Mouse (Mus musculus) embryo, embryonic 9.5 days (tissue): ENCODE measurements around the gene Slc12a1.
"Not testable (repeated sequence)": the region's sequence is repeated elsewhere in the genome, so short reads cannot be mapped to it uniquely, and the experiment has no call there.

ENCODE experiments used
- DNase-seq: peaks from one replicate; pipeline ENCODE4 v3.0.0-alpha.2; 2017; ENCODE audit errors: extremely low spot score

Slc12a1 gene

DNA sequence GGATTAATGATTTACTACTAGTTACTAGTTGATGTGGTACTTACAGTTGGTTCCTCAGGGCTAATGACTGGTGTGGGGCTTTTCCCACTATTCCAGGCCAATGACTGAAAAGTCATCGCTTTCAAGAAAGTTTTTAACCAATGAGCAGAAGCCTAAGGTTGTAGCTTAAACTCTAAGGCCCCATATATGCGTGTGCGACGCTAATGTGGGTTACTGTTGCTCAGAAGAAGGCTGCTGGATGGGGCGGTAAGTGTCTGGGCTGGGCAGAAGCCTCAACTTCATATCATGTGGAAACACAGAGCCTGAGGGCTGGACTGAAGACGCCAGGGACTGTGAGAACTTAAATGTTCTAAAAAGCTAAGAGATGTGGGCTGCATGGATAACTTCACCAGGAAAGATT lies at the start of gene Slc12a1:
Slc12a1 (plus strand) TSS at position 118 of the 400 bp plus-strand sequence.
- DNase-seq: no peak

DNA sequence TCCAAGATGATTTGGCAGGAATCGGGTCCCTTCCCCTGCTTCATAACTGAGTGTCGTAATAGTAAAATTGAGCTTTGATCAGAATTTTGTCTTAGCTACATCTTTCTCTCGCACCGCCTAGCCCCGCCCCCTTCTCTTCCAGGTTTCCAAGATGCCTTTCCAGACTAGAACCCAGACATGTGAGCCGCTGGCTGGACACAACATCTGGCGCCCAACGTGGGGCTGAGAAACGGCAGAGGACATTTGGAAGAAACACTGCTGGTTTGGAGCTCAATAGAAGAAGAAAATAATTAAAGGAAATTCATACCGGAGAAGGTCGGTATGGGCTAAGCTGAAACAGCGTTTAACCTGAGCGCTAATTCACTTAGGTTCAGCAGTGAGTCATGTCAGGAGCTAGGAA lies 47.8 kb upstream of the Slc12a1 start:
- DNase-seq: not testable (repeated sequence)

DNA sequence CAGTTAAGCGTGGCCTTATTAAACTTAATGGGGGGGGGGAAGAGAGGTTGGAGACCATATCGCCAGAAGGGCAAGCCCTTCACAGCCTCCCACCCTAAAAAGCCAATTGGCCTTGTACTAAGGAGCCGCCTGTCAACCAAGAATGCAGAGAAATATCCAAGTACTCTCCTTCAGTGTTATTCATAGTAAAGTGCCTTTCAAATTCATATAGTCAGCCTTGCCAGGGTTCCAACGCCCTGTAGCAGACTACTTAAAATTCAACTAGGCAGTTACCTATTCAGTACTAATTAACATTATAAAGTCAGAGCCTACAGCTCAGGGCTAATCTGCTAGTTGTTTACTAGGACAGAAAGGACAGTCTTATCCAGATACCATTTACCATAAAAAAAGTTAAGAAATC lies 45.8 kb upstream of the Slc12a1 start:
- DNase-seq: not testable (repeated sequence)

DNA sequence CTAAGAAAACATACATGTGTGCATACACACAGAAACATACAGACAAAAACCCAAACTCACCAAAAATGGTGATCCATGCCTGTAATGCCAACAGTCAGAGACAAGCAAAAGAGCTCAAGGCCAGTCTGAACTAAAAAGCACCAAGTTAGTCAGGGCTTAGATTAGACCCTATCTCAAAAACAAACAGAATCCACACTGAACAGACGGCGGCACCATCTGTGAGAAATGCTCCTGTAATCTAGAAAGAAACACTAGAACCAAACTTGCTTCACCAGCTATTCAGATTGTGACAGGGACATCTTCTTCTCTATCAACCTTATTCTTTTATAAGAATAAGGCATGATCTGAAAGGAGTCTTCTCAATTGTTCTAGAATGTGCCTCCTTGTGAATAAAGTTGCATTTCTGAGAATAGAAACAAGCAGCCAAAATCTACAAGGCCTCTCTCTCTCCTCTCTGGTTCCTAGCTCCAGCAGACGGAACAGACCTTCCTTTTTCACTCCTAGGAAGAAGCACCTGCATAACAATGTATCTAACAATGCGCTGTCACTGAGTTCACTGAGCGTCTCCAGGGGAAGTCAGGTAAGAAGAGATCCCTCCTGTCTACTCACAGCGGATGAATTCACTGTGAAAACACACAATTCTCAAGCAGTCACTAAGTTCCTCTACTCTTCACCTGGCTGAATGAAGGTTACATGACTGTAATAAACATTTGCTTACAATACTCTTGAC lies 32.8 kb upstream of the Slc12a1 start:
- DNase-seq: no peak

DNA sequence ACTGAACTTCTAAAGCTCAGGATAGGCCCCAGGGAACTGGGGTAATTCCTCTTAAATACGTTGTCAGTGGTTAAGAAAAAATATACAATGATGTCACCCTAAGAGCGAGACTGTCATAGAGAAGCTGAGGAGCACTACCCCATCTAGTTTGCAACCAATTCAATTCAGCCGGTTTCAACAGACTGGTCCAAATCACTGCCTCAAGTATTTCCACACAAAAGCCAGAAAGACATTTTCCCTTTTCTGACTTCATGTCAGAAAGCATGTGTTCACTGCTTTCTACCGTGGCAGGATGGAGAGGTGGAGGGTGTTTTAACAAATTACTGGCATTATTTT lies 30.0 kb upstream of the Slc12a1 start:
- no peak for DNase-seq

DNA sequence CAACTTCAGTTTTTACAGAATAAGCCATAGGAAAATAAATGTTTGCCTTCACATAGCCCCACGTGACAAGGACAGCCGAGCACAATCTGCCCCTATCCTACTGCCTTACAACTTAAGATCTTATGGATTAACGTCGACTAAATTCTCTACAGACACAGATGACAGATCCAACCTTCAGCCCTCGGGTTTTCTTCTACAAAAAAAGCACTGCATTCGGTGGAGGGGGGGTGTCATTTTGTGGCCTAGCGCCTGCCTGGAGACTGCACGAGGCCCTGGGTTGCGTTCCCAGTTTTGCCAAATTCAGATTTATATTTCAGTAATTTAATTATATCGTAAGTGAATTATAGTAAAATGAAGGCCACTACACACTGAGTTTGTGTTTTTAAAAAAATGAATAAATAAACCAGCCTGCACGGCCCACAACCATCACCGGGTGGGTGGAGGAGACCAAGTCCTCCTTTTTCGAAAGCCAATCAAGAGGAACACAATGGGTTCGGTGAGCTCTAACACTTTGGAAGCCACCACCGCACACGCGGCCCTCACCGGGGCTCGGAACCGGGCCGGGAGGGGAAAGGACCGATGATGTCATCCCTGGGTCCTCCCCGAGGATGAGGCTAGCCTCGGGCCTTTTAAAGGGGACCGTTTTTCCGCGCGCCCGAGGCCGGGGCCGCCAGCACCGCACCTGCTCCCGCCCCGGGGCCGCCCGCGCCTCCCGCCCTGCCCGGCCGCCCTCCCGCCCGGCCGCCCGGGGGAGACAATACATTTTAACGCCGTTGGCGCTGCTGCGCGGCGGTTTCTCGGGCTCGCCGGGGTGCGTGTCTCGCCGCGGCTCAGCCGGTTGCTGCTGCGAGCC lies 29.5 kb upstream of the Slc12a1 start:
- peak; percentile 52 for DNase-seq

DNA sequence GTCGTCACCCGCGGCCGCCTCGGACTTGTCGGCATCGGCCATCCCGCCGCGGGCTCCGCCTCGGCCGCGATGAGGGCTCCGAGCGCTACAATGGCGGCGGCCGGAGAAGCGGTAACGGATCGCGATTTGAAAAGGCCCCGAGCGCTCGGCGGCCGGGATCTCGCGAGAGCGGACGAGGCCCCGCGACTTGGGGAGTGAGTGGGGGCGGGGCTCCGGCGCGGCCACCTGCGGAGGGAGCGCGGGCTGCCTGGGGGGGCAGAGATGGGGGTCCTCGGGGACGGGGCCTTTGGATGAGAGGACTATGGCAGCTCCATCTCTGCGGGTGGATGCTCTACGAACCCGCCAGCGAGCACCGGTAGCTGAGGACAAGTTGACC lies 28.8 kb upstream of the Slc12a1 start, which contains the start of gene Myef2:
Myef2 (minus strand) TSS at position 185 of the 376 bp plus-strand sequence.
- peak; percentile 89 for DNase-seq

DNA sequence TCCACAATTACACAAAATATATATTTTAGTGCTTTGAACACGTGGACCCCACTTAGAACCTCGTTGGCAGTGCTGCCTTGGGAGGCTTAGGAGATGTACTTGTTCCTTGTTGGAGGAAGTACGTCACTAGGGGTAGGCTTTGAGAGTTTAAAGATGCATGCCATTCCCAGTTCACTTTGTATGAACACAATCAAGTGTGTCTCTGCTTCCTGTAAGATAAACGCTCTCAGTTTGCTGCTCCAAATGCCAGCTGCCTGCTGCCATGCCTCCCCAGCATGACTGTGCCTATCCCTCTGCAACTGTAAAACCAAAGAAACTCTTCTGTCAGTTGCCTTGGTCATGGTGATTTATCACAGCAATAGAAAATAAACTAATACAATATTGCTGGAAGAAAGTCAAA lies 26.5 kb upstream of the Slc12a1 start:
- DNase-seq: no peak

DNA sequence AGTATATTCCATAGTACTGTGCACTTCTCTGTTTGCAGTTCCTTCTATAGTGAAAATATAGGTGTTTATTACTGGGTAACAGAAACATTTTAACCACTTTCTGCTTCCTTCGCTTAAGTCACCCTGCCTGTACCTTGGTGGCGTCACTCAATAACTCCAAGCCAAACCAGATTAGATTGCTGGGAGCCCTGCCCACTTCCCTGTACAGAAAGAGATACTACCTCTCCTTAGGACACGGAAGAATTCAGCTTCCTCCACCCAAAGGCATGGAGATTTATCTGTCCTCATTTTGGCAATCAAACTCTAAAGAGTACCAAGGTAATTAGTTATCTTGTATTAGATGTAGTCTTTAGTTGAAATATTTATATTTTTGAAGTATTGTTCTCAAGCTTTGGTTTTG lies 25.5 kb upstream of the Slc12a1 start:
- no peak for DNase-seq

DNA sequence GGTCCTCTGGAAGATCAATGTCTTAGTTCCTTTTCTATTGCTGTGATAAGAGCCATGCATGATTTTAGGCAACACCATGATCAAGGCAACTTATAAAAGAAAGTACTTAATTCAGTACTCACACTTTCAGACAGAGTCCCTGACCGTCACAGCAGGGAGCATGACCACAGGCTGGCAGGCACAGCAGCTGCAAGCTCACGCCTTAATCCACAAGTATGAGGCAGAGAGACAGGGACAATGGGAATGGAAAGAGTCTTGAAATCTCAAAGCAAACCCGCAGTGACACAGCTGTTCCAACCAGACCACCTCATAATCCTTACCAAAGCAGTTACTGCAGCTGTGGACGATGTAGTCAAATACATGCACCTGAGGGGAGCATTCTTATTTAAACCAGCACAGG lies 18.2 kb upstream of the Slc12a1 start:
- no peak for DNase-seq

DNA sequence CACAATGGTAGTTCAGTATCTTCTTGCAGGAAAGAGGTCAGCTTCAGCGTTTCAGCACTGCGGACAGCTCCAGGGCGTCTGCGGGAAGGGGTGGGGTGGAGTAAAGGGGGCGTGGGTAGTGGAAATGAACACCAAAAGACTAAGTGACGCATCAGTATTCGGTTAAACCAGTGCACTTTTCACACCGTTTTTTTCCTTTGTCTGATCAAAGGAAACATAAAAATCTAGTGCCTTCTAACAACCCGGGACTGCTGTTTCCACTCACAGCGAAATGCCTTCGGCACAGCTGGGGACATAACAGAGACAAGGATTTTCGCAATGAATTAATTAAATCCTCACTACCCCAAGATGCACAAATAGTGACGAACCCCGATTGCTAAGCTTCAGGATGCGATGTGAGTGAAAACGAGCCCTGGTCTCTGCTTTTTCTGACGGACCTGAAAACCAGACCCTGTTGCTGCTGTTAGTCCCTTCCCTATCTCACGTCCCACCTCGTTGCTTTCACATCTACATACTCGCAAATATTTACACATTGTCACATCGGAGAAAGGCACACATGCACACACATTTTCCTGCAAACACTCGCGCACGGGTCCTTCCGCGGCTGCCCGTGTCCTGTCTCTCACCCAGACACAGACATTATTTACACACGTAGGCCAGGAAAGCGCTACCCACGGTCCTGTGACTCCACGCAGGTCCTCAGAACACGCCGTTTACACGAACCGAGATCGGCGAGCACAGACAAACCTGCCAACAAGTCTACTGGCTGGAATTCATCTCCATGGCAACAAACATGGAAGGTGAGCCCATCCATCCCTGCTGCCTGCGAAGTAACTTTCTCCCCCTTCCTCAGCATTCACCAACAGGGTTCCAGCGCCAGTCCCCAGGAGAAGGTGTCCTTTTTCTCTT lies 16.1 kb upstream of the Slc12a1 start, which contains the start of gene Ctxn2:
Ctxn2 (plus strand) TSS at position 790 of the 909 bp plus-strand sequence.
- peak; percentile 86 for DNase-seq

DNA sequence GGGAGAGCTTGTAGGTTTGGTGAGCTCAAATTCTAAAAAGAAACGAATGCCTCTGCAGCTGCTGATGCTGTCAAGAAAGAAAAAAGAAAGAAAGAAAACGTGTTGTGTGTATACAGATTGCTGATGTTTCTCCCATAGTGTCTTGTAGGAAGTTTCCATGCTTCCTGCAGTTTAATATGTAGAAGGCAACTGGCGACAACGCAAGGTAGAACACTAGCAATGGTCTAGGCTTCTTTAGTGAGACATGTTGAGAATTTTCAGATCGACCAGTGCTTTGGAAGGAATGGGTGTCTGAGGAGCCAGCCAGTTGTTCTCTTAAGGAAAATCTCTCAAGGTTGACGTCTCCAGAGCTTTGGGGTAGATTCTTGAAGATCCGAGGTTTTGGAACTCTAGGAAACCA lies 15.5 kb upstream of the Slc12a1 start:
- no peak for DNase-seq

DNA sequence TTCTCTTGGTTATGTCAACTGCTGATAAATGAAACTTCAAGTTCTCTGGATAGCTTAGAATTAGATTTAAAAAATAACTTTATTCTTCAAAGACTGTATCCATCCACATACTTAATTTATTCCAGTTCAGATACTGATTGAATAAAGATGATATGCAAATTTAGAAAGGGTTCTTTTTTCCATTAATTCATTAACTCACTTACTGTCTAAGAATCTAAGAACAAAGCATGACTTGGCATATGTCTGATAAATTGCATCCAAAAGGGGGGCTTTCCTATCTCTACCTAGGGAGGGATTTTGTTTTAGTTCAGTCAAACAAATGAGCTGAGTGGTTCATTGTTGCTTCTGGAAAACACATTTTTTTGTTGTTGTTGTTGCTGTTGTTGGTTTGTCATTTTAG lies 10.0 kb upstream of the Slc12a1 start:
- no peak for DNase-seq

DNA sequence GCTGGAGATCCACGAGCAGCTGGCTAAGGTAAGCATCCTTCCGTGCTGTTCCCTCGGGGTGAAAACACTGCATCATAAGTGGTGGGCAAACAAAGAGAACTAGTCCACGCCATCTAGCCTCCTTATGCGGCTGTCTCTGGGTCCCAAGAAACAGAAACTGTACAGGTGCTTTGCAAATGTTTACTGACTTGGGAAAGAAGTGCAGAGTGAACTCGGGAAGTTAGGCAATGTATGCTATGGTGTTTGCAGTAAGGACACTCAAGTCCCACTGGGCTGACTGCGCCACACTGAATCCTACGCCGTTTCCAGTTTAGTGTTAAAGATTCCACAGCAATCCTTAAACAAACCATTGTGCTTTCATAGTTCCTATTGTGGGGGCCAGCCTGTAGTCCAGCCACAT lies 2.0 kb downstream of the Slc12a1 start:
- no peak for DNase-seq

DNA sequence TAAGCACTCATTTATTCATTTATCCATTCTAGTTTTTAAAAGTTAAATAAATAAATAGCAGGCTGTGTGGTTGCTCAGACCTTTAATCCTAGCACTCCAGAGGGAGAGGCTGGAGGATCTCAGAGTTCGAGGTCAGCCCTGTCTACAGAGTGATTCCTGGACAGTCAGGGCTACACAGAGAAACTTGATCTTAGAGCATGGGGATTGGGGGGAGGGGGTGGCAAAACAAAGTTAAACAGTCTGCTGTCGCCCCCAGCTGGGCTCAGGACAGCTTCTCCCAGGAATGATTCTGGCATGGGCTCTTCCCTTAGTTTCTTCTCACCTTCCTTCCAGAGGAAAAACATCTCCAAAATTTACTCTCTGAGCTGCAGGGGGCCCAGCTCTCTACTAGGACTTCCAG lies 3.2 kb downstream of the Slc12a1 start:
- peak; percentile 38 for DNase-seq

DNA sequence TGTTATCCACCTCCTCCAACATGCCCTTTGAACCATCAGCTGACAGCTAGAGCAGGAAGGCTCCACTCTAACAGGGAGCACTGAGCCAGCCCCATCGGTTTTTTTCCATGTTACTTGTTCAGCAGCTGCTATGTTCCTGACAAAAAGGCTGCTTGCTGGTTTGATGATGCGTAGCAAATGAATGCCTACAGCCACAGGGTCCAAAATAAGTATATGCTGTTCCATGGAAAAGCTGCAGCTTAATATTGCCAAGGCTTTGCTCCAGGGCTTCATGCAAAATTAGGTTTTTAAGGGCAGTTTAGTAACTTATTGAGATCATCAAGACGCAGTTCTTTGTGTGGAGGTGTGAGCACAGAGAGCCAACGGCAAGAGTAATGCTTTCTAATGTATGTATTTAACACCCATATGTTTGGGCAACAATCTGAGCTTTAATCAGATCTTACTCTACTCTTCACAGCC lies 9.7 kb downstream of the Slc12a1 start:
- DNase-seq: no peak

DNA sequence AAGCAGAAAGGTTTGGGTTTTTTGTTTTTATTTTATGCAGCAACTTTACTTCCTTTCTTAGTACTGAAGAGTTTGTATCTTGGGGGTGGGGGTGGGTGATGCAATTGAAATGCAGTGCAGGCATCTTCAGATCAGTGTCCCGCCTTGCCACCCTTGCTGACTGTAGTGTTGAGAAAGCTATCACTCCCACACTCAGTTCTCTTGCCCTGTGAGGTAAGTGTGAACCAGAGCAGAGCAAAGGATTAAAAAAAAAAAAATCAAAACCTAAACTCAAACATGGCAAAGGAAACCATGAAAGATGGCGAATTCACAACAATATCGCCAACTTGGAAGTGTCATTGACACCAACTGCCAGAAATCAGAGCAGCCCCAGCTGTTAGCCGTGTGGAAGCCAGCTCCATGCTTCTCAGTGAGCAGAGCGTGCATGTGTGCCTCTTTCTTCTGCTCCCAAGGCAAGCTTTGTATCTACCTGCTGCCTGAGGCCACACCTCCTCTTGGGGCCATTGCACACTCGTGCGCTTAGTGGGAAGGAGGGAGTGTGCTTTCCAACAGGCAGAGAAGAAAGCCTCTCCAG lies 26.0 kb downstream of the Slc12a1 start:
- no peak for DNase-seq

DNA sequence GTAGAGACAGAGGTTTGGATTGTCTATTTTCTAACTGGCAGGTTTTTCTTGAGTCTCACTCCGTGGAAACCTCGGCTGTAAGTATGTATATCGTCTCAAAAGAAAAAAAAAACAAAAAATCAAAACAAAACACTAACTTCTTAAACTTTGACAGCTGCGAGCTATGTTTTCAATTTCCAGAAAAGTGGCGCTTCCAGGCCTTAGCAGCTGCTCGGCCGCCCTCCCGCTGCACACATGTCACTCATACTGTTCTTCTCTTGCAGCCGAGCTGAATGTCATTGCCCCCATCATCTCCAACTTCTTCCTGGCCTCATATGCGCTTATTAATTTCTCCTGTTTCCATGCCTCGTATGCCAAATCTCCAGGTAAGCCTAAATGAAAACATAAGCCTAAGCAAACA lies 35.6 kb downstream of the Slc12a1 start:
- no peak for DNase-seq

DNA sequence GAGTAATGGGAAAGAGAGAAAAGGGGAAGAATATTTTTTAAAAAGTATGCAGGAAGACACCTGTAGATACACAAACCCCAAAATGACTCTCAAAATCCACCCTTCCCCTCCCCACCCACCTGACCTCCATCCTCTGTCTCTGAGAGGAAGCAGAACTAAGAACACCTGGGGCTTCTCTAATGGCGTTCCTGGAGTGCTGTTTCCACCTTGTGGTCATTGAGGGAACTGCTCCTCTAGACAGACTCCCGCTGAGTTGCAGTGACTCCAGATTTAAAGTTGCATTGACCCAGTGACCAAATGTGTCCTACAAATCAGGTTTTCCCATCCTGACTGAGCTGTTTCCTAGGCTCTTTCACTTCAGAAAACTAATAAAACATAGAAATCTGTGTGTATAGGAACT lies 36.9 kb downstream of the Slc12a1 start:
- peak; percentile 48 for DNase-seq

DNA sequence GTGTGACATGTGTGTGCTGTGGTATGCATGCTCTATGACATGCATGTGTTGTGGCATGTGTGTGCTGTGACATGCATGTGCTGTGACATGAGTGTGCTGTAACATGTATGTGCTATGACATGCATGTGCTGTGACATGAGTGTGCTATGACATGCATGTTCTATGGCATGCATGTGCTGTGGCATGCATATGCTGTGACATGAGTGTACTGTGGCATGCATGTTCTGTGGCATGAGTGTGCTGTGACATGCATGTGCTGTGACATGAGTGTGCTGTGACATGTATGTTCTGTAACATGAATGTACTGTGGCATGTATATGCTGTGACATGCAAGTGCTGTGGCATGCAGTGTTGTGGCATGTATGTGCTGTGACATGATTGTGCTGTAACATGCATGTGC lies 40.6 kb downstream of the Slc12a1 start:
- no peak for DNase-seq

DNA sequence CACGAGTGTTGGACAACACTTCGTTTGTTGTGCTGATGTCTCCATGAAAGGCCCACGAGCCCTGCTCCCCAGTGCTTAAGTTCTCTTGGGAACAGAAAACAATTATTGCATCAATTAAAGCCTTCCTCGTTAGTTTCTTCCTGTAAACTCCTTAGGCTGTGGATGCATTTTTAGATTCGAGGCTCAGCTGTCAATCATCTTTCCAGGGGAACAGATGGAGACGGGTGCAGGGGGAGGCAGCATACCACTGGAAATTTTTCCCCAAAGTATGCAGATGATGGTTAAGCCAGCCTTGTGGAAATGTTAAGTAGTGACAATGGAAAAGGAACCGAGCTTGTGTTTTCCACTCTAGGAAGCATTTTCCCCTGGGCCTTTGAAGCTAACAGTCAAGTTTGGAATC lies 44.5 kb downstream of the Slc12a1 start:
- DNase-seq: no peak
